ENCODE assay signal across 8 mouse cellular contexts in the genomic region with DNA sequence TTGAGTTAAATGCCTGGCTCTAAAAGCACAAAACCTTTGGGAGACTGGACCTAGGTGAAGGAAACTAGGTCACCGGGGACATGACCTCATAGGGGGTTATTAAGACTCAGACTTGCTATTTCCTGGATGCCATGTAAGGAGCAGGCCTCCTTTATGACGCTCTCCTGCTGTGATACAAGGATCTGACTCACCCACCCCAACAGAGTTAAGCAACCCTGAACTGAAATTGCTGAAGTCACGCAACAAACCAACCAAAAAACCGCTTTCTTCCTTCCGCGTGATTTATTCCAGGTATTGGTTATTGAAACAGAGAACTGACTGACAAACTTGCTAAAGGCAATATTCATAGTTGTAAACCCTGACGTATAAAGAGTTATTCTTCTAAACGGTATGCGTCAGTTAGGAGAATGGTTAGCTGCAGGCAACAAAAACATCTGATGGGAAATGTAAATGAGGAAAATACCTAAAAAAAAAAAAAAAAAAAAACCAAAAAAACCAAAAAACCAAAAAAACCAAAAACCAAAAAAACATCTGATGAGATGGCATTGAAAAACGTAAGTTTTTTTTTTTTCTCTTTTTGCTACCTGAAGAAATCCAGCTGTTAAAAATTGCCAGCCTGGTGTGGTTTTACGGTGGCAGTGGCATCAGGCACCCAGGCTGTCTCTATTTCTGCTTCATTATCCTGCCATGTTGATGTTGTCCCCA.
A peak's percentile ranks its signal among the peaks of the same experiment; 100 is the strongest.
DNase-seq lines count a peak whose midpoint lies in the region; ATAC-seq and TF ChIP-seq lines count a peak whose summit lies in the region.

No protein-coding gene starts in this region.

- DNase-seq in cerebellum, adult 9-10 months = peak; percentile 4
- no peak for DNase-seq in cerebellum, postnatal 36 days
- peak; percentile 17 for DNase-seq in CD4-positive helper T cell, adult 2 months (ENCODE audit: low read depth, low spot score)
- DNase-seq in brain, embryonic 14.5 days (ENCODE audit: low read depth) = peak; percentile 2
- DNase-seq in urinary bladder, postnatal 14 days (ENCODE audit: low spot score) = no peak
- DNase-seq in kidney, postnatal 36 days = no peak
- no peak for DNase-seq in kidney, postnatal 4 days

- peak; percentile 54 for ATAC-seq in monocyte, adult 5-6 weeks (replicated peaks; ENCODE audit: insufficient number of reproducible peaks, low FRiP score, low TSS enrichment, poor library complexity, severe bottlenecking)

- no peak for TF ChIP-seq POLR2A in brain, embryonic 14.5 days (IDR thresholded peaks at IDR 0.05; ENCODE audit: borderline replicate concordance, extremely low read depth, insufficient read depth, insufficient read length, poor library complexity, severe bottlenecking)

- TF ChIP-seq CTCF in brain, embryonic 14.5 days (IDR thresholded peaks at IDR 0.05; ENCODE audit: borderline replicate concordance, extremely low read depth, insufficient read depth, insufficient read length) = no peak

Comparison
In these comparisons a context has a peak if more than half of its experiments do, and no peak if none do; other contexts are left out.
1. DNase-seq: peak in cerebellum, adult 9-10 months (single experiment), CD4-positive helper T cell, adult 2 months (single experiment) and brain, embryonic 14.5 days (single experiment); none in cerebellum, postnatal 36 days (0 of 2), urinary bladder, postnatal 14 days (single experiment), kidney, postnatal 36 days (0 of 2) and kidney, postnatal 4 days (0 of 2).